Mouse (Mus musculus) bone marrow, adult 2 months (tissue): ENCODE data around the gene Nek6.

ENCODE experiments used
- CTCF ChIP-seq: fragments of 200-500 bp; IDR thresholded peaks from 2 replicates; pipeline ENCODE4 v1.5.1; 2011; ENCODE audit warnings: low read length, control low read depth; ENCODE audit not compliant: control insufficient read depth, insufficient read depth
- POLR2A ChIP-seq: fragments of 200-500 bp; IDR thresholded peaks from 2 replicates; pipeline ENCODE4 v1.6.1; 2011; ENCODE audit warnings: low read depth, mild to moderate bottlenecking, control low read depth, low read length, borderline replicate concordance; ENCODE audit not compliant: control insufficient read depth

- TF ChIP-seq CTCF (no peak), POLR2A (no peak)
Measured at GRCm38 (mm10) chr2:38616956-38617872, 105.8 kb downstream of the Nek6 start.
